Mouse (Mus musculus) hindbrain, embryonic 14.5 days (tissue): ENCODE data around the gene Gng10. TPM values are rescaled to one million over a fixed set of nuclear protein-coding genes. Genes with fewer than 3 reads are reported as not detected.

Experiments
- ATAC-seq: fragments of 200-750 bp; cut with Nextera tagmentation; 2 replicates; pipeline ENCODE4 v1.8.0; 2017; ENCODE audit warnings: moderate number of reproducible peaks, mild to moderate bottlenecking, moderate TSS enrichment, moderate library complexity; ENCODE audit not compliant: low FRiP score
- DNase-seq: peaks from one replicate; pipeline ENCODE4 v3.0.0-alpha.2; 2015; ENCODE audit warnings: low spot score
- H3K27ac ChIP-seq: fragments of 300-500 bp; sonication (generic); 2 replicates; pipeline ENCODE4 v1.5.1; 2014; ENCODE audit warnings: mild to moderate bottlenecking, moderate library complexity
- H3K27me3 ChIP-seq: fragments of 300-500 bp; sonication (generic); 2 replicates; pipeline ENCODE4 v1.6.1; 2014; ENCODE audit warnings: mild to moderate bottlenecking, low read length, mixed read lengths; ENCODE audit not compliant: control insufficient read depth, insufficient read depth
- H3K36me3 ChIP-seq: fragments of 300-500 bp; sonication (generic); replicated peaks from 2 replicates; pipeline ENCODE4 v1.6.1; 2014; ENCODE audit not compliant: control insufficient read depth, insufficient read depth
- H3K4me1 ChIP-seq: fragments of 300-500 bp; sonication (generic); replicated peaks from 2 replicates; pipeline ENCODE4 v1.6.1; 2014; ENCODE audit warnings: antibody characterized with exemption, low read length, mixed read lengths; ENCODE audit not compliant: control insufficient read depth, insufficient read depth
- H3K4me2 ChIP-seq: fragments of 300-500 bp; sonication (generic); replicated peaks from 2 replicates; pipeline ENCODE4 v1.6.1; 2014; ENCODE audit warnings: mild to moderate bottlenecking, moderate library complexity
- H3K4me3 ChIP-seq: fragments of 300-500 bp; sonication (generic); replicated peaks from 2 replicates; pipeline ENCODE4 v1.5.1; 2014; ENCODE audit warnings: mild to moderate bottlenecking, low read length
- H3K9ac ChIP-seq: fragments of 300-500 bp; sonication (generic); 2 replicates; pipeline ENCODE4 v1.6.1; 2014
- H3K9me3 ChIP-seq: fragments of 300-500 bp; sonication (generic); 2 replicates; pipeline ENCODE4 v1.6.1; 2016; ENCODE audit warnings: low read length; ENCODE audit not compliant: control insufficient read depth
- WGBS: fragments of 180-500 bp; shearing (Covaris S2); extraction: QIAGEN DNeasy Blood & Tissue Kit; methylation state at CpG from one replicate; pipeline ENCODE4 v1.1.7; 2014; 5-methylcytosine and 5-hydroxymethylcytosine counted together
- polyA plus RNA-seq: library from polyadenylated mRNA; unstranded; fragments of >200 nt; fragmentation: Nextera tagmentation; extraction: Ambion mirVana; gene quantifications from 2 replicates; pipeline ENCODE4 v1.2.1, GENCODE M21; 2014

Gene Gng10
- polyA plus RNA-seq, 1 experiment from 2014 or later, result 198 TPM

GRCm38 (mm10) chr4:58997081-58997480 is 37.8 kb upstream of the Gng10 start:
- Histone ChIP-seq H3K4me1 (no peaks in the 10 kb centered on the region), H3K27me3 (no peaks in the 10 kb centered on the region), H3K4me3 (no peak overlapping the region), H3K36me3 (no peaks in the 10 kb centered on the region), H3K27ac (no peak overlapping the region), H3K9ac (no peak overlapping the region), H3K9me3 (no peaks in the 10 kb centered on the region), H3K4me2 (no peak overlapping the region)
- DNase-seq (no peak), ATAC-seq (no peak)
- WGBS, result 78% methylated on average over 5 of the region's 5 CpGs

- WGBS, result 97% methylated on average over 1 of the region's 1 CpGs
- Histone ChIP-seq H3K4me2 (no peak overlapping the region), H3K4me3 (no peak overlapping the region), H3K27ac (no peak overlapping the region), H3K27me3 (no peaks in the 10 kb centered on the region), H3K4me1 (peaks cover 2% of the 10 kb centered on the region; the same call in 1 of the 2 replicates), H3K36me3 (no peaks in the 10 kb centered on the region), H3K9ac (no peak overlapping the region), H3K9me3 (no peaks in the 10 kb centered on the region)
- DNase-seq (no peak), ATAC-seq (no peak)
These were observed 36.2 kb upstream of the Gng10 start for GRCm38 (mm10) chr4:58998688-58999087.

- H3K27ac ChIP-seq, result no peak overlapping the region
- H3K36me3 ChIP-seq, result no peaks in the 10 kb centered on the region
- no peaks in the 10 kb centered on the region for H3K9me3 ChIP-seq
- H3K4me1 ChIP-seq, result peaks cover 12% of the 10 kb centered on the region
- DNase-seq, result peak; percentile 79
- 17% methylated on average over 2 of the region's 2 CpGs for WGBS
- no peak overlapping the region for H3K9ac ChIP-seq
- no peaks in the 10 kb centered on the region for H3K27me3 ChIP-seq
- no peak for ATAC-seq
- H3K4me3 ChIP-seq, result no peak overlapping the region
- no peak overlapping the region for H3K4me2 ChIP-seq
These were observed 35.2 kb upstream of the Gng10 start for GRCm38 (mm10) chr4:58999686-59000085.

DNA sequence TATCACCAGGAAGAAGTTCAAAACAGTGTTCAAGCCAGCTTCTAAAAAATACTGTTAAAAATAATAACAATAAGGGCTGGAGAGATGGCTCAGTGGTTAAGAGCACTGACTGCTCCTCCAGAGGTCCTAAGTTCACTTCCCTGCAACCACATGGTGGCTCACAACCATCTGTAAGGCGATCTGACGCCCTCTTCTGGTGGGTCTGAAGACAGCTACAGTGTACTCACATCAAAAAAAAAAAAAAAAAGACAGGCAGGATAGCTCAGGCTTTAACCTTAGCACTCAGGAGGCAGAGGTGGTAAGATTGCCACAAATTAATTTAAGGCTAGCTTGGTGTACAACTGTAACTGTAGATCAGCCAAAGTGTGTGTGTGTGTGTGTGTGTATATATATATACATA is 34.3 kb upstream of the Gng10 start:
- Histone ChIP-seq H3K9ac (no peak overlapping the region), H3K36me3 (no peaks in the 10 kb centered on the region), H3K4me1 (peaks cover 21% of the 10 kb centered on the region), H3K4me2 (no peak overlapping the region), H3K4me3 (no peak overlapping the region), H3K27me3 (no peaks in the 10 kb centered on the region), H3K27ac (no peak overlapping the region), H3K9me3 (no peaks in the 10 kb centered on the region)
- ATAC-seq (no peak), DNase-seq (no peak)
- 2% methylated on average over 2 of the region's 2 CpGs for WGBS

DNA sequence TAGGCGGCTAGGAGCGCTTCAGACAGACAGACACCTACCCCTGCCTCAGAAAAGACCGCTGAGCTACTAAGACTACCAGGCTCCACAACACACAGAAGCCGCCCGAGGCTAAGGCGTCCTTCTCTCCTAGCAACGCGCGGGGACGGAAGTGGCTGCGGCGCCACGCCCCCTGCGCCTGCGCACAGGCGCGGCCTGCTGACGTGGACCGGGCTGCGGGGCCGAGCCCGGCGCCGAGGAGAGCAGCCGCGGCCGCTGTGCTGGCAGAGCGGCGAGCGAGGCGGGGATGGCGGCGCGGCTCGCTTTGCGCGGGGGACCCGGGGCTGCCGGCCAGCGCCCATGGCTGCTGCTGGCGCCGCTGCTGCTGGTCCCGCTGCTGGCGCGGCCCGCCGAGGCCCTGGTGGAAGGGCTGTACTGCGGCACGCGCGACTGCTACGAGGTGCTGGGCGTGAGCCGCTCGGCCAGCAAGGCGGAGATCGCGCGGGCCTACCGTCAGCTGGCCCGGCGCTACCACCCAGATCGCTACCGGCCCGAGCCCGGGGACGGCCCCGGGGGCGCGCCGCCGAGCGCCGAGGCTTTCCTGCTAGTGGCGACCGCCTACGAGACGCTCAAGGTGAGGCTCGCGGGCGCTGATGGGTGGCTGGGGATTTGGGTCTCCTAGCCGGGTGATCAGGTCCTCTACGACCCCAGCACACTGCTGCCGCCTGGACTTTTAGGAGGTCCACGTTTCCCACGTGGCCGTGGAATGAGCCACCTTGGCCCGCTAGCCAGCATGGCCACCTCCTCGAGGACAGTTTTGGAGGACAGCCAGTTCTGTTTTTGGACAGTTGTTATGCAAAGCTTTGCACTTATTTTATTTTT is 31.7 kb upstream of the Gng10 start, which contains the start of gene Gm20503:
Gene Gm20503 (plus strand): TSS at position 263 of the 858 bp plus-strand sequence.
- H3K9me3 ChIP-seq, result no peaks in the 10 kb centered on the region
- under 1% methylated on average over 75 of the region's 89 CpGs for WGBS

GRCm38 (mm10) chr4:59003806-59004200 is 31.1 kb upstream of the Gng10 start:
- H3K4me1 ChIP-seq, result peaks cover 25% of the 10 kb centered on the region
- 33% methylated on average over 7 of the region's 7 CpGs for WGBS
- peak overlapping the region; percentile 93 for H3K9ac ChIP-seq
- no peak overlapping the region for H3K27ac ChIP-seq
- H3K4me3 ChIP-seq, result peak overlapping the region; percentile 97
- no peaks in the 10 kb centered on the region for H3K27me3 ChIP-seq
- H3K36me3 ChIP-seq, result no peaks in the 10 kb centered on the region
- no peaks in the 10 kb centered on the region for H3K9me3 ChIP-seq
- ATAC-seq (no peak), DNase-seq (no peak)
- peak overlapping the region; percentile 60 for H3K4me2 ChIP-seq

More for the DNA sequence above, 31.7 kb upstream of the Gng10 start, which contains the start of gene Gm20503:
- peak within 1 kb of the TSS; percentile 60 for H3K4me2 ChIP-seq
- no peaks in the 10 kb centered on the region for H3K27me3 ChIP-seq
- DNase-seq (peak; percentile 96), ATAC-seq (peak; percentile 99)
- H3K9ac ChIP-seq, result peak within 1 kb of the TSS; percentile 93
- H3K4me1 ChIP-seq, result peaks cover 25% of the 10 kb centered on the region
- H3K4me3 ChIP-seq, result peak within 1 kb of the TSS; percentile 97
- no peaks in the 10 kb centered on the region for H3K36me3 ChIP-seq
- H3K27ac ChIP-seq, result peak within 1 kb of the TSS; percentile 92

DNA sequence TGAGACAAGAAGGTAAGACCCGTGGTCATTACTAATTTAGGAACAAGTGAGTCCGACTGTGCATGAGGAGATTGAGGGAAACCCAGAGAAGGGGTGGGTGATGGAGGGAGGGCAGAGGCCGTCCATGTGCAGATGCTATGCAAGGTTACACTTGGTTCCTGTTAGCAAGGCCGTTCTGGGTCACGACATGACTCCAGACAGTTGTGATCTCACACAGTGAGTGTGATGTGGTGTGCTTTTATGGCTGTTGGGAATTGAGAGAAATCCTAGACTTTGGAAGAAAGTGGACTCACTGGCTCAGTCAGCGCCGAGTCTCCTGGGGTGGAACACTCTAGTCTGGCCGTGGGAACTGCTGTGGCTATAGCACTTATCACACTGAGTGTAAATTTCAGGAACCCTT is 28.7 kb upstream of the Gng10 start:
- DNase-seq, result no peak
- Histone ChIP-seq H3K4me3 (no peak overlapping the region), H3K27ac (no peak overlapping the region), H3K9me3 (no peaks in the 10 kb centered on the region), H3K4me1 (peaks cover 25% of the 10 kb centered on the region), H3K27me3 (no peaks in the 10 kb centered on the region), H3K36me3 (no peaks in the 10 kb centered on the region), H3K9ac (no peak overlapping the region), H3K4me2 (no peak overlapping the region)
- WGBS, result 71% methylated on average over 8 of the region's 8 CpGs
- ATAC-seq, result no peak

- H3K27ac ChIP-seq, result no peak overlapping the region
- no peak overlapping the region for H3K4me2 ChIP-seq
- H3K9me3 ChIP-seq, result no peaks in the 10 kb centered on the region
- H3K4me1 ChIP-seq, result peaks cover 25% of the 10 kb centered on the region
- no peak overlapping the region for H3K9ac ChIP-seq
- no peak for ATAC-seq
- no peaks in the 10 kb centered on the region for H3K27me3 ChIP-seq
- no peak for DNase-seq
- WGBS, result 76% methylated on average over 6 of the region's 6 CpGs
- no peak overlapping the region for H3K4me3 ChIP-seq
- H3K36me3 ChIP-seq, result no peaks in the 10 kb centered on the region
These were observed 27.9 kb upstream of the Gng10 start for GRCm38 (mm10) chr4:59007016-59007415.

DNA sequence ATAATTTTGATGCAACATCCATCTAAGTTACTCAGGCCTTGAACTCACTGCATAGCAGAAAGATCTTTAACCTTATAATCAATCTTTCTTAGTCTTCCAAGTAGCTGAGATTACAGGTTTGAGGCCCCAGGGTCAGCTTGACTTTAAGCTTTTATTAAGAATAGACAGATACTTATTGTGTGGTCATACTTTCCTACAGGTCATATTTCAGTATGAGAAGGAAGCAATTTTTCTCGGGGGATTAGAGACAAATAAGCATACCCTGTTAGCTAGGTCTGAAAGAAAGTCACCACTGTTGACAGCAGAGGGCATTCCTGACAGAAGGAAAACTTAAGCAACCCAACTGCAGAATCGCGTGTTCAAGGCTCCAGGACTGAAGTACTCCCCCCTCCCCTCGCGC is 26.9 kb upstream of the Gng10 start:
- Histone ChIP-seq H3K27me3 (no peaks in the 10 kb centered on the region), H3K36me3 (no peaks in the 10 kb centered on the region), H3K9ac (no peak overlapping the region), H3K27ac (no peak overlapping the region), H3K9me3 (no peaks in the 10 kb centered on the region), H3K4me1 (peaks cover 25% of the 10 kb centered on the region), H3K4me3 (no peak overlapping the region), H3K4me2 (no peak overlapping the region)
- no peak for DNase-seq
- ATAC-seq, result no peak
- 84% methylated on average over 5 of the region's 5 CpGs for WGBS
